Mouse (Mus musculus): ENCODE measurements at regions not wholly inside any gene's neighbourhood (a gene's known extent, or its start where the extent isn't known, plus 50 kb on each side); places are given as distances from the start of the nearest gene placed in this dataset.

- TF ChIP-seq POLR2A (IDR thresholded peaks at IDR 0.05; ENCODE audit: insufficient read depth, low read depth, low read length) = no peak
- no peak for TF ChIP-seq CTCF (IDR thresholded peaks at IDR 0.05; ENCODE audit: insufficient read depth, low read depth, low read length)
These were observed 293.7 kb downstream of the Plpp3 start for GRCm38 (mm10) chr4:105450881-105451280.

All from olfactory bulb, adult 2 months (tissue).